Mouse (Mus musculus) layer of hippocampus, postnatal 10 days (tissue): Measurements from ENCODE around the gene Gatm. TPM values are rescaled to one million over a fixed set of nuclear protein-coding genes. Genes with fewer than 3 reads are reported as not detected.

Experiments
- DNase-seq, 2 experiments: peaks; one replicate each; pipeline ENCODE4 v3.0.0; 2021; ENCODE audit warnings: low spot score in 2 of 2
- total RNA-seq, 2 experiments: library from RNA; stranded (reverse); gene quantifications; 2 replicates each; pipeline ENCODE4 v1.2.3; 2021

Gene Gatm
- total RNA-seq, 2 experiments from 2014 or later, result 66.9 to 67.1 TPM

- no peak for DNase-seq
Measured at GRCm38 (mm10) chr2:122611654-122611973, 511 bp upstream of the Gatm start.

GRCm38 (mm10) chr2:122608820-122609219, 2.3 kb downstream of the Gatm start:
- DNase-seq, result no peak

- peak; percentile 32 to 37 for DNase-seq
Measured at GRCm38 (mm10) chr2:122605829-122606228, 5.3 kb downstream of the Gatm start.

- no peak for DNase-seq
Measured at GRCm38 (mm10) chr2:122601354-122601753, 9.7 kb downstream of the Gatm start.

GRCm38 (mm10) chr2:122599736-122600135, 11.4 kb downstream of the Gatm start:
- no peak for DNase-seq

GRCm38 (mm10) chr2:122595461-122595860, 15.6 kb downstream of the Gatm start:
- DNase-seq, result no peak

- DNase-seq, result no peak
Measured at GRCm38 (mm10) chr2:122591213-122591612, 19.9 kb downstream of the Gatm start.

GRCm38 (mm10) chr2:122590351-122590750, 20.8 kb downstream of the Gatm start:
- no peak for DNase-seq

- peak; percentile 24 to 45 for DNase-seq
Measured at GRCm38 (mm10) chr2:122587861-122588519, 23.1 kb downstream of the Gatm start.

- DNase-seq, result no peak
Measured at GRCm38 (mm10) chr2:122586258-122586657, 24.8 kb downstream of the Gatm start.

GRCm38 (mm10) chr2:122582324-122582723, 28.8 kb downstream of the Gatm start:
- DNase-seq, result no peak

- DNase-seq, result peak in 1 of 2 experiments; percentile 9
Measured at GRCm38 (mm10) chr2:122581361-122582017, 29.6 kb downstream of the Gatm start.

GRCm38 (mm10) chr2:122580426-122580825, 30.7 kb downstream of the Gatm start:
- peak in 1 of 2 experiments; percentile 5 for DNase-seq

- no peak for DNase-seq
Measured at GRCm38 (mm10) chr2:122577316-122577715, 33.8 kb downstream of the Gatm start.

GRCm38 (mm10) chr2:122576295-122576694, 34.8 kb downstream of the Gatm start:
- no peak for DNase-seq

GRCm38 (mm10) chr2:122575470-122575869, 35.6 kb downstream of the Gatm start:
- DNase-seq, result no peak

- DNase-seq, result no peak
Measured at GRCm38 (mm10) chr2:122572438-122572837, 38.7 kb downstream of the Gatm start.

- no peak for DNase-seq
Measured at GRCm38 (mm10) chr2:122571326-122571725, 39.8 kb downstream of the Gatm start.

- DNase-seq, result no peak
Measured at GRCm38 (mm10) chr2:122570430-122570829, 40.7 kb downstream of the Gatm start.

GRCm38 (mm10) chr2:122569439-122569838, 41.7 kb downstream of the Gatm start:
- DNase-seq, result peak; percentile 71 to 74

GRCm38 (mm10) chr2:122562251-122562650, 48.9 kb downstream of the Gatm start:
- no peak for DNase-seq

GRCm38 (mm10) chr2:122561221-122561620, 49.9 kb downstream of the Gatm start:
- no peak for DNase-seq

GRCm38 (mm10) chr2:122558317-122558716, 52.8 kb downstream of the Gatm start:
- peak; percentile 61 to 76 for DNase-seq
